Mouse (Mus musculus): ENCODE data around the gene Ndc80. TPM values are rescaled to one million over a fixed set of nuclear protein-coding genes. Genes with fewer than 3 reads are reported as not detected.

Gene Ndc80
- 10 to 100 TPM; 14.2 to 19.2 TPM for polyA plus RNA-seq (2017; shearing (Covaris generic))

GRCm38 (mm10) chr17:71526711-71527564, at the start of gene Ndc80:
TSS of gene Ndc80 (minus strand) at chr17:71526857.

GRCm38 (mm10) chr17:71551757-71552451, 25.2 kb upstream of the Ndc80 start, which contains the start of gene Spdya:
TSS of gene Spdya (plus strand) at chr17:71552061.

DNA sequence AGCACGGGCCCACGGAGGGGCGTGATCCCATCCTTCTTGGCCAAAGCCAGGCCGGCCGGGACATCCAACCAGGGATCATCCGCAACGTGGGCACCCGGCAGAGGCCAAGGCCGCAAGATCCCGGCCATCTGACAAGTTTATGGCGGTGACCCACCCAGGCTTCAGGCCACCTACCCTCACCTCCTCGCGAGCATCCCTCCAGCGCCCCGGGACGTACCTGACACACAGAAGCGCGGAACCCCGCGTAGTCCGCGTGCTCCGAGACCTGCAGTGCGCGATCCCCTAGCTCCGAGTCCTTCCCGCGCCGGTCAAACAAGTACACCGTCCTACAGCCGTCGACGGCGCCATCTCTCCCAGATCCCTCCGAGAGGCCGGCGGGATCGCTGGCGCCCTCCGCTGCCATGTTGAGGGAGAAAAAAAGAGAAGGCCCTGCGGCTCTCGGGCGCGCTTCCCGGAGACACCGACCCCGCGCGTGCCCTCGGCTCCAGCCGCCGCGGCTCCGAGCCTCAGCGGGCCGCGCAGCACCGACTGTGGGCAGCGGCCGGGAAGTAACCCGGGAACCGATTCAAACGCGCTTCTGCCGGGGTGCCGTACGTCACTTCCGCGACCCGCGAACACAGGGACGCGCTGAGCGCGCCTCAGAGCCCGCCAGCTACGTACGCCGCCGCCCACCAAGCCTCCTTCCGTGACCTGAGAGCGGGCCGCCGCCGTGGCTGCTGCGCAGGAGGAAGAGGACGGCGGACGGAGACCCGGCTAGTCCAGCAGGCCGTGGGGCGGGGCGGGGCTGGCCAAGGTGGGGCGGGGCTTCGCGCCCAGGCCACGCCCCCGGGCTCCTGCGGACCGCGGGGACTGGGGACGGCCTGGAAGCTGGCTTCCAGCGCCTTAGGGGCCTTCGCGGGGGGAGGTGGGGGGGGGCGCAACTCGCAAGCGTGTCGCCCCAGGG, 51.6 kb downstream of the Ndc80 start, which contains the start of gene Smchd1:
Gene Smchd1 (minus strand): TSS at position 582 of the 943 bp plus-strand sequence.

GRCm38 (mm10) chr17:71459818-71460217, 66.8 kb downstream of the Ndc80 start, which contains the start of gene Gm4707:
TSS of gene Gm4707 (minus strand) at chr17:71459918.

Other genes starting within 250 kb of the Ndc80 start
- 1 to 10 TPM in 1 of 2 experiments, not detected in 1; 1.1 TPM for gene Emilin2, start 214.9 kb downstream of the Ndc80 start, polyA plus RNA-seq (2017; shearing (Covaris generic))
- gene Gm4707, start 66.9 kb downstream of the Ndc80 start, polyA plus RNA-seq (2017; shearing (Covaris generic)), result 1 to 10 TPM; 3.9 to 6.3 TPM
- 100 to 1,000 TPM; 153 to 171 TPM for gene Smchd1, start 51.5 kb downstream of the Ndc80 start, polyA plus RNA-seq (2017; shearing (Covaris generic))
- gene Spdya, start 25.2 kb upstream of the Ndc80 start, polyA plus RNA-seq (2017; shearing (Covaris generic)), result 1 to 10 TPM in 1 of 2 experiments, under 1 TPM in 1; 0.79 to 1.0 TPM
- 100 to 1,000 TPM in 1 of 2 experiments, 10 to 100 TPM in 1; 86.2 to 134 TPM for gene Wdr43, start 89.0 kb upstream of the Ndc80 start, polyA plus RNA-seq (2017; shearing (Covaris generic))
- gene Togaram2, start 146.4 kb upstream of the Ndc80 start, polyA plus RNA-seq (2017; shearing (Covaris generic)), result under 1 TPM in 1 of 2 experiments, not detected in 1; 0.05 TPM
- gene Pcare, start 226.0 kb upstream of the Ndc80 start, polyA plus RNA-seq (2017; shearing (Covaris generic)), result not detected
- gene Clip4, start 241.6 kb upstream of the Ndc80 start, polyA plus RNA-seq (2017; shearing (Covaris generic)), result under 1 TPM in 1 of 2 experiments, not detected in 1; 0.28 TPM

All from activated CD4-positive, CD25-positive, alpha-beta regulatory T cell (primary cell).